Mouse (Mus musculus) bone marrow, adult 2 months (tissue): ENCODE measurements around the gene Gm45021. TPM values are rescaled to one million over a fixed set of nuclear protein-coding genes. Genes with fewer than 3 reads are reported as not detected.

Experiments used
- H3K27ac ChIP-seq: fragments of 200-500 bp; 2 replicates; pipeline ENCODE4 v1.5.1; 2012; ENCODE audit warnings: low read depth, mild to moderate bottlenecking, control low read depth, inconsistent platforms, low read length; ENCODE audit not compliant: control insufficient read depth, poor library complexity, insufficient read depth
- H3K4me1 ChIP-seq: fragments of 200-500 bp; 2 replicates; pipeline ENCODE4 v1.6.1; 2011; ENCODE audit warnings: low read length; ENCODE audit not compliant: control insufficient read depth, insufficient read depth
- H3K4me3 ChIP-seq: fragments of 200-500 bp; replicated peaks from 2 replicates; pipeline ENCODE3; 2011; ENCODE audit warnings: mild to moderate bottlenecking, low read depth, low read length, control low read depth; ENCODE audit not compliant: control insufficient read depth
- CTCF ChIP-seq: fragments of 200-500 bp; IDR thresholded peaks from 2 replicates; pipeline ENCODE4 v1.5.1; 2011; ENCODE audit warnings: low read length, control low read depth; ENCODE audit not compliant: control insufficient read depth, insufficient read depth
- POLR2A ChIP-seq: fragments of 200-500 bp; IDR thresholded peaks from 2 replicates; pipeline ENCODE4 v1.6.1; 2011; ENCODE audit warnings: low read depth, mild to moderate bottlenecking, control low read depth, low read length, borderline replicate concordance; ENCODE audit not compliant: control insufficient read depth
- WGBS: fragments of 180-500 bp; shearing (Covaris S2); methylation state at CpG from one replicate; pipeline ENCODE4 v1.1.7; 2018; 5-methylcytosine and 5-hydroxymethylcytosine counted together
- polyA plus RNA-seq: library from polyadenylated mRNA; stranded (reverse); fragments of >200 nt; gene quantifications from 2 replicates; pipeline ENCODE4 v1.2.4, GENCODE M21; 2011; ENCODE audit warnings: low replicate concordance; ENCODE audit not compliant: missing spikeins, insufficient read depth, insufficient read length

Gm45021 gene
- polyA plus RNA-seq, 1 experiment, result not detected

- Histone ChIP-seq H3K27ac (no peak overlapping the region), H3K4me3 (no peak overlapping the region), H3K4me1 (no peaks in the 10 kb centered on the region)
- WGBS, result 16% methylated on average over 4 of the region's 4 CpGs
- no peak for TF ChIP-seq CTCF
- TF ChIP-seq POLR2A, result no peak
Observed at GRCm38 (mm10) chr6:48642764-48643292, 53.4 kb downstream of the Gm45021 start.

- TF ChIP-seq POLR2A (no peak), CTCF (peak; percentile 87)
- Histone ChIP-seq H3K4me1 (no peaks in the 10 kb centered on the region; the same call in 1 of the 2 replicates), H3K4me3 (no peak overlapping the region)
Observed at GRCm38 (mm10) chr6:48645660-48646308, 56.4 kb downstream of the Gm45021 start.

GRCm38 (mm10) chr6:48646309-48646690 lies 56.9 kb downstream of the Gm45021 start:
- Histone ChIP-seq H3K4me3 (no peak overlapping the region), H3K27ac (no peak overlapping the region), H3K4me1 (no peaks in the 10 kb centered on the region; the same call in 1 of the 2 replicates)
- 66% methylated on average over 4 of the region's 4 CpGs for WGBS
- TF ChIP-seq CTCF (no peak), POLR2A (no peak)

More at GRCm38 (mm10) chr6:48645660-48646308, 56.4 kb downstream of the Gm45021 start:
- no peak overlapping the region for H3K27ac ChIP-seq
- WGBS, result 4% methylated on average over 12 of the region's 12 CpGs

GRCm38 (mm10) chr6:48646995-48647394 lies 57.6 kb downstream of the Gm45021 start, which contains the start of gene Gimap8:
Gene Gimap8 (plus strand): TSS chr6:48647234.
- peak within 1 kb of the TSS; percentile 61; the same call in 1 of the 2 replicates for H3K27ac ChIP-seq
- H3K4me3 ChIP-seq, result peak within 1 kb of the TSS; percentile 55
- no peaks in the 10 kb centered on the region; the same call in 1 of the 2 replicates for H3K4me1 ChIP-seq
- TF ChIP-seq POLR2A, result no peak
- peak; percentile 83 for TF ChIP-seq CTCF
- WGBS, result 6% methylated on average over 3 of the region's 3 CpGs

- H3K4me3 ChIP-seq, result peak overlapping the region; percentile 52
Observed at GRCm38 (mm10) chr6:48647611-48648010, 58.2 kb downstream of the Gm45021 start.

GRCm38 (mm10) chr6:48648779-48649178 lies 59.4 kb downstream of the Gm45021 start:
- H3K27ac ChIP-seq, result 0 out of 2 replicates have a peak overlapping the region, but pooled peaks have one; percentile 24
- H3K4me3 ChIP-seq, result no peak overlapping the region
- TF ChIP-seq POLR2A (no peak), CTCF (no peak)
- 69% methylated on average over 4 of the region's 4 CpGs for WGBS
- H3K4me1 ChIP-seq, result no peaks in the 10 kb centered on the region; the same call in 1 of the 2 replicates

More at GRCm38 (mm10) chr6:48647611-48648010, 58.2 kb downstream of the Gm45021 start:
- WGBS, result 45% methylated on average over 2 of the region's 2 CpGs
- TF ChIP-seq POLR2A (no peak), CTCF (no peak)
- Histone ChIP-seq H3K27ac (peak overlapping the region; percentile 61; the same call in 1 of the 2 replicates), H3K4me1 (no peaks in the 10 kb centered on the region; the same call in 1 of the 2 replicates)

GRCm38 (mm10) chr6:48650041-48650440 lies 60.6 kb downstream of the Gm45021 start:
- Histone ChIP-seq H3K4me3 (no peak overlapping the region), H3K4me1 (no peaks in the 10 kb centered on the region; the same call in 1 of the 2 replicates), H3K27ac (no peak overlapping the region)
- TF ChIP-seq POLR2A (no peak), CTCF (no peak)
- WGBS, result 78% methylated on average over 9 of the region's 9 CpGs

GRCm38 (mm10) chr6:48658721-48659120 lies 69.3 kb downstream of the Gm45021 start:
- Histone ChIP-seq H3K4me1 (no peaks in the 10 kb centered on the region; the same call in 1 of the 2 replicates), H3K4me3 (no peak overlapping the region), H3K27ac (no peak overlapping the region)
- TF ChIP-seq CTCF (no peak), POLR2A (no peak)
- WGBS, result 75% methylated on average over 5 of the region's 5 CpGs

Other genes starting within 250 kb of the Gm45021 start
- 1.7 and 5.7 TPM in 2 replicates for gene Krba1, start 194.0 kb upstream of the Gm45021 start, polyA plus RNA-seq
- gene Zfp467, start 143.8 kb upstream of the Gm45021 start, polyA plus RNA-seq, result 3.2 and 9.0 TPM in 2 replicates
- gene Sspo, start 141.4 kb upstream of the Gm45021 start, polyA plus RNA-seq, result 0.25 and 0.27 TPM in 2 replicates
- gene Atp6v0e2, start 52.0 kb upstream of the Gm45021 start, polyA plus RNA-seq, result 2.2 TPM in 1 of 2 replicates, not detected in the other
- gene Lrrc61, start 34.8 kb upstream of the Gm45021 start, polyA plus RNA-seq, result 2.2 and 4.9 TPM in 2 replicates
- 6.9 and 9.2 TPM in 2 replicates for gene Rarres2, start 16.8 kb upstream of the Gm45021 start, polyA plus RNA-seq
- 3.4 and 5.5 TPM in 2 replicates for gene Repin1, start 4.3 kb downstream of the Gm45021 start, polyA plus RNA-seq
- gene Gm44965, start 4.3 kb downstream of the Gm45021 start, polyA plus RNA-seq, result not detected in 2 replicates
- gene Zfp775, start 12.5 kb downstream of the Gm45021 start, polyA plus RNA-seq, result 0.40 and 1.1 TPM in 2 replicates
- 1.2 TPM in 1 of 2 replicates, not detected in the other for gene AI854703, start 37.2 kb downstream of the Gm45021 start, polyA plus RNA-seq
- gene Gimap8, start 57.6 kb downstream of the Gm45021 start, polyA plus RNA-seq, result 8.3 and 15.1 TPM in 2 replicates
- 13.5 and 26.0 TPM in 2 replicates for gene Gimap9, start 86.5 kb downstream of the Gm45021 start, polyA plus RNA-seq
- 20.7 and 41.0 TPM in 2 replicates for gene Gimap4, start 94.9 kb downstream of the Gm45021 start, polyA plus RNA-seq
- gene Gimap6, start 118.6 kb downstream of the Gm45021 start, polyA plus RNA-seq, result 45.1 and 77.9 TPM in 2 replicates
- gene Gm28053, start 129.0 kb downstream of the Gm45021 start, polyA plus RNA-seq, result 15.2 TPM in 1 of 2 replicates, not detected in the other
- 3.6 and 5.2 TPM in 2 replicates for gene Gimap7, start 129.0 kb downstream of the Gm45021 start, polyA plus RNA-seq
- 19.3 and 26.4 TPM in 2 replicates for gene Gimap1, start 149.4 kb downstream of the Gm45021 start, polyA plus RNA-seq
- gene Gimap5, start 156.6 kb downstream of the Gm45021 start, polyA plus RNA-seq, result 4.7 and 7.9 TPM in 2 replicates
- gene Gimap3, start 181.2 kb downstream of the Gm45021 start, polyA plus RNA-seq, result 15.3 and 36.7 TPM in 2 replicates